Mouse (Mus musculus) c-Kit-positive CD71-positive TER-119-negative erythroid progenitor cells, embryonic 14.5 days (primary cell): ENCODE data around the gene Man1c1.

Experiments used
- DNase-seq: peaks from one replicate; pipeline ENCODE4 v3.0.0-alpha.2; 2013; ENCODE audit warnings: low read depth

The Man1c1 gene

DNA sequence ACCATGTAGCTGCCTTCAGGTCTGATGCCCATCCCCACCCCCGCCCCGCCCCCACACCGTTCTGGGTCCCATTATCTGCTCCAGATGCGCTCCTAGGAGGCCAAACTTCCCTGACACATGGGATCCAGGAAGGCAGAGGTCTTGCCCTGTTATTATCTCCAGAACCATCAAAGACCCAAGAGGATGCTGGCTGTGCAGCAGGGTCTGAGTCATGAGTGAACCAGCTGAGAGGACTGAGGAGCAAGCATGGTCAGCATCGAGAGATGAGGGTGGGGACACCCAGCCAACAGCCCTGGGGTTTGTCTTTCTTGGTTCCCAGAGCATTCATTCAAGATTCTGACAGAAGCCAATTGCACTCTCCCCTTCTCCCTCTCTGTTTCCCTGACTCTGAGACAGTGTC lies 100.5 kb downstream of the Man1c1 start:
- no peak for DNase-seq

DNA sequence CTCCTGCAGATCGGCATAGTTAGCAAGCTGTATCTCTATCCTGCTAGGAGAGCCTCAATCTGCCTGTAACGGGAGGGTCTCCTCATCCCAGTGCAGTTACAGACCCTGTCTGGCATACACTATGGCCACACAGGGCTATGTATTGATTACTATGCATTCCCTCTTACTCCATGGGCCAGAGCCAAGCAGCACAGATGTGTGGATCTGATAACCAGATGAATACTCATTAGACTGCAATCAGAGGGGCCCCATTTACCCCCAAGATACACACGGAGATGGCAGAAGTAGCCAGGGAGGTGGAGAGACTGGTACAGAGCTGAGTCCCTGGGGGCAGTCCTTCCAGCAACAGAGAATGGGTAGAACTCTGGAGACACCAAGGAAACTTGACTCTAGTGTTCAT lies 101.5 kb downstream of the Man1c1 start:
- no peak for DNase-seq

DNA sequence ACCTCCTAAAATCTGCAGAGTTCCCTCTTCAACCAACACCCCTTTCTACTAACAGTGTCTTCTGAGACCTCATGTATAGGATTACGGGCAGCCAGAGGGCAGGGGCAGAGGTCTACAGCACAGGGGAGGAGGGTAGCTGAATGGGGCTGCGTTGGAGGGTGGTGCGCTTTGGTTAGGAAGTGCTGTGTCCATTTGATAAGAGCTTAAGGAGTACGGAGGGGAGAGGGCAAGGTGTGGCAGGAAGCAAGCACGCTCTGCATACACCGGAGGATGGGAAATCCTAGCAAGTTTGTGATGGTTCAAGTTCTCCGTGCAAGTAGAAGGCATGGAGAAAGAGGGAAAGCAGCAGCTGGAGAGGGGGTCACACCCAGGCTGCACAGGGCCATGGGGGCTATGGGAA lies 102.1 kb downstream of the Man1c1 start:
- peak; percentile 33 for DNase-seq

DNA sequence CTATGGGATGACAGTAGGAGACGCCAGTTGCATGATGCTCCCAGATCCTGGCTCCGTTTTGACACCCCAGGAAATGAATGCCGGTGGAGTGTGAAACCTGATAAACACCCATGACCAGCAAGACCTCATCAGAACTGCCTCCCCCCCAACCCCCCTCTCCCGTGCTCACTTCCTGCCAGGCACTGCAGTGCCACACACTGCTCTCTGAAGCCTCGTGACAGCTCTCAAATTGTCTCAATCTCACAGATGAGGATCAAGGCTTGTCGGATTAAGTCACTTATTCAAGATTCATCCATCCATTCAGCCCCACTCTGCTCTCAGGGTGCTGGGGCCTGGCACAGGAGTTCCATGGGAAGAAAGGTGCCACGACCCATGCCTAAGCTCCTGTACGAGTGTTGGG lies 102.7 kb downstream of the Man1c1 start:
- no peak for DNase-seq

DNA sequence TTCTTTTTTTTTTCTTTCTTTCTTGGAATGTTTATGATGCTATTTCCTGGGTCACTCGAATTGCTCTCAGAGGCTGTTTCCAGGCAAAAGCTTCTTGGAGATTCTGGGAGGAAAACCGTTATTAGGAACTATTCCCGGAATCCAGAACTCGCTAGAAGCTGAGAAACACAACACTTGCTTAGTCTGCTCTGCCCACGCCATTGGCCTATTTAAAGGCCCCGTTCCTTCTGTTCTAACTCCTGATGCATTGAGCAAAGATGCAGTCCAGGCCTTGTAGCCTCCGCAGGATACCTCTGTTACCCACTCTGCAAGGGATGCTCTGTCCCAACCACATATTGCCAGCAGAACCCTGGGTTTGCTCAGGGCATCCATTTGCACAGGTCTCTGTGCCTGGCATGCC lies 103.3 kb downstream of the Man1c1 start:
- DNase-seq, result no peak

DNA sequence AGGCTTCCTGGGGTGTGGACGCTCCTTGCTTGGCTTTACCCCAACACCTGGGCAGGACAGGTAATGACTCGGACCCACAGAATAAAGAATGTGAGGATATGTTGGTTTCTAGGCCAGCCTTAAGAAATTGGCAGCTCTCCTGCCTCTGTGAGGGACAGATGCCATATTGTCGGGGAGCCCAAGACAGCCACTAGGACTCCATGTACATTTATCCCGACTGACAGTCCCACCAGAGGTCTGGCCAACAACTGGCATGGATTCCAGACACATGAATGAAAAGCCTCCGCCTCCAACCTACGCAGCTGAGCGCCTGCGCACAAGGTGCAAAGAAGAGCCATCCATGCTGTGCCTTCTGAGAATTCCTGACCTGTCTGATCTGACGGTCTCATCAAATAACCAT lies 104.0 kb downstream of the Man1c1 start:
- no peak for DNase-seq

DNA sequence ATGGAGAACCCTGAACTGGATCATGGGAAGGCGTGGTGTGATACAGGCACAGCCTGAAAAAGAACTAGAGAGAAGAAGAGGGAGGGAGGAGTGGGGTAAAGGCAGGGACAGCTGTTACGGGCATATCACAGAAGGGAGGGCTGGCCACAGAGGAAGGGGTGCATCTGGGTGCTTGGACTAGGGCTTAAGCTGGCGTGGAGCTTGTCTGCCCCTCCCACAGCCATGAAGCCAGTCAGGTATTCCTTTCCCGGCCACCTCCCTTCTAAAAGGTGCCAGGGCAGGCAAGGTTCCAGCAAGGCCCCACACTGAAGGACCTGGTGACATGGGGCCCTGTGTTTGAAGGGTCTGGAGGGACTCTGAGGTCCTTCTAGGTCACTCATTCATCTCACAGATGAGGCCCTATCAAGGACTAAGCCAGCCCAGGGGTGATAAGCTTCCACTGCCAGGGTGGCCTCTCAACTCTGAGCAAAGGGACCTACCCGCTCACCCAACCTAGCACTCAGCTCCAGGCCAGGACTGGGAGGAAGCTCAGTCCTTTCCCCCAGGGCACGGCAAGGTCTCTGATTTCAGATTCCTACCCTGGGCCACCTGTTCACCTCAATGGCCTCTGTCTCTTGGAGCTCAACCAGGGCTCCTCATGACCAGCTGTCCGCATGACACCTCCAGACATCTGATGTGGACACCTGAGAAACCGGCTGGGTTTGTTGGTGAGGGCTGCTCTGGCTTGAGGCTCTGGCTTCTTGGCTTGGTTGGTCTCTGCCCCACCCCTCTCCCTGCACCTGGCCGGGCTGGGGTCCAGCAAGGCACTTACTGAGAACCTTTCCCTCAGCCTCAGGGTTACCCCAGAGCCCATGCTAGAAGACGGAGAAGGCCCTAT lies 107.0 kb downstream of the Man1c1 start:
- no peak for DNase-seq

DNA sequence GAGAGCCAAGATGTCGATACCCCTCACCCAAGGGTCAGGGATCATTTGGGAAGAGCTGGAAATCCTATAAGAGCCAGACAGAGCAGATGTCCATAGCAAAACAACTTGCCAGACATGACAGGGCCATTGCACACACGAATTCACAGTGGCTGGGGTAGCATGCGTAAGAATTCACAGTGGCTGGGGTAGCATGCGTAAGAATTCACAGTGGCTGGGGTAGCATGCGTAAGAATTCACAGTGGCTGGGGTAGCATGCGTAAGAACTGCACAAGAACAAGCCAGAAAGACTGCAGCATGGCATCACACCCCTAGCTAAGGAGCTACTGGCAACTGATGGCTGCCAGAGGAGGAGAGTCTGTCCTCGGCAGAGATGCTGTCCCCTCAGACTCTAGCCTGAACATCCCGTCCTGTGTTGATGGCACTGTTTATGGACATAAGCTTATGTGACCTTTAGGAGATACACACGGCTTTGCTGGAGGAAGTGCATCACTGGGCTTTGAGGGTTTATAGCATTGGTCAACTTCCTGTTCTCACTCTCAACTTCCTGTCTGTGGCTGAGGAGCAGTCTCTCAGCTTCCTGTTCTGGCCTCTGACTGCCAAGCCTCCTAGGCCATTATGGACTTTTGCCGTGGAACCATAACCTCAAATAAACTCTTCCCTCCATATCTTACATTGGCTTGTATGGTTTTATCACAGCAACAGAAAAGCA lies 109.2 kb downstream of the Man1c1 start:
- DNase-seq, result no peak

DNA sequence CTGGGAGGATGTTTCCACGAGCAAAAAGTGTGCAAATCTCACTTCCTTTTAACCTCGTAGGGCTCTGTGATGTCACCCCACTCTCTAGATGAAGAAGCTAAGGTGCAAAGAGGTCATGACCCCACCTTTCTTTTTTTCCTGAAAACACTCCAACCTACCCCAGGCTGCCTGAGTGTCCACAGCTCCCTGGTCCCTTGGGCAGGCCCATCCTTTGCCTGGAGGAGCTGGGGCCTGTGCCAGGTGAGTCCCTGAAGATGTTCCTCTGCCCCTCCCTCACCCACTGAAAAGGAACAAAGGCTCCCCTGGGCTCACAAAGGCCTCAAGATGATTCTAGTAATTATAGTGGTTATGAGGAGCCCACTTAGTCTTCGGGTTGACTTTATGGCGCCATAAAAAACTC lies 111.6 kb downstream of the Man1c1 start:
- DNase-seq, result no peak

DNA sequence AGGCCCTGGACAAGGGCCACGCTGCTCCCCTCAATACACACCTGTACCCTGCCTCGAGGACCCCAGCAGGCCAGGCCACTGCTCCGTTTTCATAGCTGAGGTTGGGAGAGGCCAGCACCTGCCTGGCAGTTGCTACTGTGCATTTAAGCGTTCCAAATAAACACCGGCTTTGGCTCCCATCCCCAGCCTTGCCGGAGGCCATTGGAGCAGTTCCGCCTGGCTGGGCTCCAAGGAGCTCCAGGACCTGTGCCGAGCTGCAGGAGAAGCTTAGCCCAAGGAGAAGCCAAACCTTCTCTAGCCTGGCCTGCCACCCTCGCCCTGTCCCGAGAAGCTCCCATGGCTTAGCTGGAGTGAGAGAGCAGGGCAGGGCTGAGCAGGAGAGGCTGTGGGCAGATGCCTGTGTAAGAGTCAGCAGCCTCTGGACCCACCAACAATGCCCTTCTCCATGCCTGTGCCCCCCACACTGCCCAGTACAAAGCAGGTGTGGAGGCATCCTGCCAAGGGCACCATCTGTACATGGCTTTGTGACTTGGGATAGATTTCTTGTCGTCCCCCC lies 112.5 kb downstream of the Man1c1 start:
- no peak for DNase-seq

DNA sequence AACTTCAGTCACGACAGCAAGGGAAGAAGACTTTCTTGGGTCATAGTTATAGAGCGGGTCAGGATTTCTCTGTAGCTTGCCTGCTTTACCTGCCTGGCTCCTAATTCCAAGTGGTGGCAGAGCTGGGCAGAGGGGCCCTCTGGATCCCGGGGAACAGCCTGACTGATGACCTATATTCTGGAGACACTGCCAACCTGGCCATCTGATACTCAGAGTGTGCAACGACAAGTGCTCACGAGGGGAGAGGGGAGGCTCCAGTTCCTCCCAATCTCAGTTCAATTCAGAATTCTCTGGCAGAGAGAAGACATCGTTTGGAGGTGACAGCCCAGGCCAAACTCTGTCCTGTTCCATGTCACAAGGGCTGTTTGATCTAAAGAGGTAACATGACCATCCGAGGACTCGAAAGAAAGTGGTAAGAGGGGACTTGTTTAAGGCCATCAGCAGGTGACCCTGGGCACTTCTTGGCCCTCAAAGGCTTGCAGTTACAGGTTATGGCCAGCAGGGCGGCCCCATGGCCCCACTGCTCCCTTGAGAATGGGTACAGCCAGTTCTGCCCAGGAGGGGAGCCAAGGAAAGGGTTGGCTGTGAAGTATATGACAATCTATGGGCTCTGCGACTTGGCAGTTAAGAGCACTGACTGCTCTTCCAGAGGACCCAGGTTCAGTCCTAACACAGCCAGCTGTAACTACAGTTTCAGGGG lies 113.7 kb downstream of the Man1c1 start:
- DNase-seq, result no peak

DNA sequence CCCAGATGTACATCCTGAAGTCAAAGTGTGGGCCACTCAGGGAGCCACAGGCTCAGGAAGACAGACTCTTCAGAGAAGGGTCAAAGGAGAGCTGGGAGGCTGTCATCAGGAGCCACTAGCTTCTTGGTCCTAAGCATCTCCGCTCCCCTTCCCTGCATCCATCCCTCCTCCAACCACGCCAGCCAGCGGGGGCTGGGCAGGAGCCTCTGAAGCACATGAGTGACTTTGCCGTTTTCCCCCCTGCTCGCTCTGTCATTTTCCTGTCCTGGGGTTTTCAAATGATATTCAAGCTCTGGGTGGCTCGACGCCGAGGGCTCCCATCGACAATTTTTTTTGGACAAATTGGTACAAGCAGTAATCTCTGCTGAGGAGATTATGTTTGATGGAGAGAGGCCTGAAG lies 114.3 kb downstream of the Man1c1 start:
- no peak for DNase-seq

DNA sequence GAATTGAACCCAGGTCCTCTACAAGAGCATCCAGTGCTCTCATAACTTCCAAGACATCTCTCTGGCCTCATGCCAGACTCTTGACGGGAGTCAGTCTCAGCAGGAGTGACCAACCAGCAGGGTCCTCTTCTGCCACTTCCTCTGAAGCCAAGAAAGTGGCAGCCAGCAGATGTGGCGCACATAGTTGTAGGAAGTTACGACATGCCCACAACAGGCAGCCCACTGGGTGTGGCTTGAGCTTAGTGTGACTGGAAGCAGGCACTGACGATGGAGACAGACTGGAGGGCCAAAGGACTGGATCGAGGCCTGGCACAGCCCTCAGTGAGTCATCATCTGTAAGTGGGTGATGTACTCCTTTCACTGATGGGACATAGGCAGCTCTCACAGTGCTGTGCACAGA lies 115.1 kb downstream of the Man1c1 start:
- no peak for DNase-seq

DNA sequence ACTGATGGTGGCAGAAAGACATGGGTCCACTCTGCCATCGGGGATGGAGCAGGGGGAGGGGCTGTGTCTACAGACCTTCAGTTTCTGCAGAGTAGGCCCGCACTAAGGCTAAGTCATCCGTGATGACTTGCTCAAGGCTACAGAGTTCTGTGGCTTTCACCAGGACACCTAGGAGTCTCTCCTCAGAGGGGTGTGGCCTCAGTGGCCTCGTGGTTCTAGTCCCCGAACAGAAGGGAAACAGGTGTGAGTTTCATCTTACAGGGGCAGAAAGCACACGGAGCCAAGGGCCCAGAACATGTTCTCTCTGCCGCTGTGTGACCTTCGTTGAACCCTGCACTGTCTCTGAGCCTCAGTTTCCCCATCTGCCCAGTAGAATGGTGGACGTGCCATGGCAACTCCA lies 115.8 kb downstream of the Man1c1 start:
- no peak for DNase-seq

DNA sequence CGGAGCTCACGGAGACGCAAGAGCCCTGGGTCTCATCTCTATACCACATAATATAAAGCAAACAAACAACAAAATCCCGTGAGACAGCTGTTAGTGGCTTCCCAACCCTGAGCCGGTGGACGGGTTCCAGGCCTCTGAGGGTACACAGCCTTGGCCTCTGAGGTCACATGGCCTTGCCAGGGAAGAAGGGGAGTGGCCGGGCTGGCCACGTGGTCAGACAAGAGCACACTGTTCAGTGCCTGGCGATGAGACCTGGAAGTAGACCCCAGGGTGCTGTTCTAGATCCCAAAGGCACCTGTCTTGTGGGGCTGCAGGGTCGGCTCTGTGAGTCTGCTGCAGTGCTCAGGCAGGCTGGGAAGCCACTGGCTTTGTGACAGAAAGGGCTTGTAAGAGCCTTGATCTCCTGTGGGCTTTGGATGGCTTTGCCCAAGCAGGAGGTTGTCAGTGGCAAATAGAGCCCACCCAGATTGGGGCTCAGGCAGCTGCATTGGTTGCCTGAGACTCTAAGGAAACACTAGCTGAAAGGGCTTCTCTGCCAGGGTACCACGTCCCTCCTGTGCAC lies 116.4 kb downstream of the Man1c1 start:
- no peak for DNase-seq

DNA sequence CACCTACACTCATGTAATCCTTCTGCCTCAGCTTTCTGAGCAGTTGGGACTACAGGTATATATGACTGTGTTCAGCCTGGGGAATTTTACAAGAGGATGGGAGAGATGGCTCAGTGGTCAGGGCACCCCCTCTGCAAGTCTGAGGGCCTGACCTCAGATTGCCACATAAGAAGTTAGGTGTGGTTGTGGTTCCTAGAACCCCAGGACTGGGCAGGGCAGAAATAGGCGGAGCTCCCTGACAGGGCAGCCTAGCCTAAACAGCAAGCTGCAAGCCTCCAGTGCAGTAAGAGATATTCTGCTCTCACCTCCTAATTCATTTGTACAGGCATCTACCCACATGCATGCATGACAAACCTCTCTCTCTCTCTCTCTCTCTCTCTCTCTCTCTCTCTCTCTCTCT lies 117.5 kb downstream of the Man1c1 start:
- no peak for DNase-seq

DNA sequence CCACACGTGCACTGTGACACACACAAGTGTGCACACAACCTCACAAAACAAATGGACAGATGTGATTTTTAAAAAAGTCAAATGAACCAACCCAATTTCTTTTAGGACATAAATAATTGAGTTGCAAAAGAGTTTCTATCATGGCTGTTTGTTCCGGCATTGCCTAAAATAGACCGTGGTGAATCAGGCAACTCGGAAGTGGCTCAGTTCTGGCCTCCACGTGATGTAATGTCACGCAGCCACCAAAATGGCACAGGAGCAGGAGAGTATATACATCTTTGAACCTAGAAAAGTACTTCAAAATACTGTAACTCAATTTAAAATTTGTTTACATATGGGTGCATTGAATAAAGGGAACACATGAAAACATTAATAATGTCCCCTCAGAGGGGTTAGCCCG lies 118.0 kb downstream of the Man1c1 start:
- DNase-seq, result no peak

DNA sequence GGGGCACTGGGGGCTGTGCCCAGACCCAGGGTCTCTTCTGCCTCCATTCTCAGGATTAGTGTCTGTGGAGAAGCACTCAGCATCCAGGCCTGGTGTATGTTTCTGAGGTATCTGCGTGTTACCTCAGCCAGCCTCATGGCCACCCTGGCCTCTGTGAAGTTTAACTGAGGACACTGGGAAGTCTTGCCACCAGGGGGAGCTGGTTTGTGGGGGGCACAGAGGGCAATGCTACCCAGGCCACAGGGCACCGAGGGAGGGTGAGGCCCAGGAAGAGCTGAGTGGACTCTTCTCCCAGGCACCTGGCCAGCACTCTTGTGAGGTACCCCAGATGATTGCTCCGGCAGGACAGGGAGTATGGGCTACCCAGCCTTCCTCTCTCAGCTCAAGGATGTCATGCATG lies 120.6 kb downstream of the Man1c1 start:
- DNase-seq, result no peak

DNA sequence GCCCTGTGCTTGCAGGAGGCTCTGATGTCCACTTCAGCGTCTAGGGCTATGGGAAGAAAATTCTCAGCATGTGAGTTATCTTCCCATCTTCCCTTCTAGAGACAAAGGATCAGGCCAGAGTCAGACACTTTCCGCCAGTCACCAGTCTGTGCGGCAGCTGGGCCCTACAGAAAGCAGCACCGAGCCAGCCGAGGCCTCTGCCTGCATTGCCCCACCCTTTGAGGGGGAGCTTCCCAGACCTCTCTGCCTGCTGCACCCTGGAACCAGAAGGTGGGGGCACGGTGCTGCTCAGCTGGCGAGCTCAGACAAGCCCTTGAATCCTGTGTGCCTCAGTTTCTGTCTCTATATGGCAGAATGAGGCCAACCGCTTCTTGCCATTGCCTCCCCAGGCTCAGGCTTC lies 122.7 kb downstream of the Man1c1 start:
- DNase-seq, result no peak

DNA sequence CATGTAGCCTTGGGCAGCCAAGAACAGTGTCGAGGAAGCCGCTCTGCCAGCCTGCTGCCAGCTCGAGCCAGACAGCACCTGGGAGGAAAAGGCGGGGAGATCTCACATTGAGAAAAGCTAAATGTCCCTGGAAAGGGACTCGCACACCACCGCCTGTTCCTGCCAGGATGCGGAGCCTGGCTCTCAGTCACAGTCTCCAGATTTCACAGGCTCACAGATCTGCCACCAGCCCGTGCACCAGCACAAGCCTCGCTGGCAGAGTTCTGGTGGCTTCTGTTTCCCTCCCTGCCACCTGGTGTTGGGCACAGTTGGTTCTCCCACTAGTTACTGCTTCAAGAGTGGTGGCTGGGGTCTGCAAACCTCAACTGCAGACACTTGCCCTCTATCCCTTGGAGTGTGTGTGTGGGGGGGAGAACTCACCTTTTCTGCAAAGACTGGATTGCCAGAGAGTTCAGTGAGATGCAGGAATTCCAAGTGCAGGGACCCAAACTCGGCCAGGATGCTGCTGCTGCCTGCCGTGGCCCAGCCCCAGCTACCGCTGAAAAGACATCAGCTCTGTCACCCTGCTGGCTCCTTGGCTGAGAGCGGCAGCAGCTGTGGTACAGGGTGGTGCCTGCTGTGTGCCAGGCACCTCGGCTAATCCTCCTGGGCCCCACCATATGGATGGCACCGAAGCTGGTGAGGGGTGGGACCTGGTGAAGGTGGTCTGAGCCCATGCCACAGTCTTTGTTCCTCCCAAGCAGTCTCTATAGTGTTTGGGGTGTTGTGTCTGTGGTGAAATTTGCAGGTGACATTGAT lies 123.5 kb downstream of the Man1c1 start:
- no peak for DNase-seq

DNA sequence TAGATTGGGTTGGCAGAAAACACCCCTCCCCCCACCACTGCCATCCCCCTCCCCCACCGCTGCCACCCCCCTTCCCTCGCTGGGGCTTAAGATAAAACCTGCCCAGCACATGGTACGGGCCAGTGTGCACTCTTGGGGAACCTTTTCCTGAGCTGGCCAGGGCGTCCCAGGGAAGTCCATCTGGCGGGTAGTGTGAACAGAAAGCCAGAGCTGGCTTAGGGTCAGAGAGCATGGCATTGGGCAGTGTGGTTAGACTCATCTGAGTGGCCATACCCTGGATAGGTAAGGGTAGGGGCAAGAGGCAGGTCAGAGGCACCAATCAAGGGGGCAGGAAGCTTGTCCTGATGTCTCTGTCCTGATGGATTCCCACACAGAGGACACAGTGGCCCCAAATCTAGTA lies 124.5 kb downstream of the Man1c1 start:
- no peak for DNase-seq

DNA sequence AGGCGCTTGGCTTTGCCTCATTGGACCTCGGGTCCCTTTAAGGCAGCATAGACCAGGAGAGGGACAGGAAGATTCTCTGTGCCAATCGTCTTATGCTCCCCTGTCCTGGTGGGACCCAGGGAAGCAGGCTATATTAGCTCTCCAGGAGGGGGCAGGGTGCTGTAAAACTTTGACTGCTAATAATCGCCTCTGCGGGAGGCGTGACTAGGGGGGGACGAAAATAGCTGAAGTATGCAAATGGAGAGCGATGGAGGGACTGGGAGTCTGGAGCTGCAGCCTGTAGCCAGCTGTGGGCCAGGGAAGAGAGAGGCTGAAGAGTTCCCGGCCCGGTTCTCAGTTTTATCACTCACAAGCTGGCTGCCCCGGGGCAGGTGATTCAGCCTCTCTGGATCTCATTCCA lies 124.9 kb downstream of the Man1c1 start:
- no peak for DNase-seq
